Mouse (Mus musculus) left cerebral cortex, adult 9 months (tissue): ENCODE data around the gene Mamstr.

Source experiments
- DNase-seq, 2 experiments: peaks; one replicate each; pipeline ENCODE4 v3.0.0; 2022; ENCODE audit warnings: low spot score in 2 of 2

Gene Mamstr

GRCm38 (mm10) chr7:45639561-45640027 lies at the start of gene Mamstr:
Gene Mamstr, plus strand, starts transcription at chr7:45639977.
- DNase-seq: no peak

- no peak for DNase-seq
Measured at GRCm38 (mm10) chr7:45590874-45591273, 48.9 kb upstream of the Mamstr start.

- no peak for DNase-seq
Measured at GRCm38 (mm10) chr7:45591880-45592279, 47.9 kb upstream of the Mamstr start.

- DNase-seq: peak in 1 of 2 experiments; percentile 70
Measured at GRCm38 (mm10) chr7:45593118-45593815, 46.5 kb upstream of the Mamstr start.

- DNase-seq: no peak
Measured at GRCm38 (mm10) chr7:45595176-45595575, 44.6 kb upstream of the Mamstr start.

- no peak for DNase-seq
Measured at GRCm38 (mm10) chr7:45596107-45596506, 43.7 kb upstream of the Mamstr start.

GRCm38 (mm10) chr7:45597013-45597412 lies 42.8 kb upstream of the Mamstr start:
- no peak for DNase-seq

- DNase-seq: no peak
Measured at GRCm38 (mm10) chr7:45597527-45597926, 42.2 kb upstream of the Mamstr start.

GRCm38 (mm10) chr7:45598960-45599879 lies 40.6 kb upstream of the Mamstr start:
- DNase-seq: no peak

GRCm38 (mm10) chr7:45605704-45606289 lies 34.0 kb upstream of the Mamstr start:
- no peak for DNase-seq

- DNase-seq: no peak
Measured at GRCm38 (mm10) chr7:45609511-45609910, 30.3 kb upstream of the Mamstr start.

GRCm38 (mm10) chr7:45616277-45616676 lies 23.5 kb upstream of the Mamstr start:
- DNase-seq: no peak

- peak in 1 of 2 experiments; percentile 47 for DNase-seq
Measured at GRCm38 (mm10) chr7:45617042-45617695, 22.6 kb upstream of the Mamstr start, which contains the start of gene Fut1. Gene Fut1, plus strand, starts transcription at chr7:45617289.

- DNase-seq: no peak
Measured at GRCm38 (mm10) chr7:45618316-45618715, 21.5 kb upstream of the Mamstr start.

GRCm38 (mm10) chr7:45619592-45619991 lies 20.2 kb upstream of the Mamstr start:
- no peak for DNase-seq

- DNase-seq: no peak
Measured at GRCm38 (mm10) chr7:45621443-45621842, 18.3 kb upstream of the Mamstr start, which contains the start of gene Izumo1. Gene Izumo1, plus strand, starts transcription at chr7:45621811.

- no peak for DNase-seq
Measured at GRCm38 (mm10) chr7:45623507-45623906, 16.3 kb upstream of the Mamstr start.

GRCm38 (mm10) chr7:45624718-45625117 lies 15.1 kb upstream of the Mamstr start:
- DNase-seq: no peak

GRCm38 (mm10) chr7:45625481-45625880 lies 14.3 kb upstream of the Mamstr start:
- DNase-seq: no peak

- no peak for DNase-seq
Measured at GRCm38 (mm10) chr7:45626571-45627076, 13.2 kb upstream of the Mamstr start.

GRCm38 (mm10) chr7:45627261-45627660 lies 12.5 kb upstream of the Mamstr start, which contains the start of gene Rasip1:
Gene Rasip1, plus strand, starts transcription at chr7:45627488.
- no peak for DNase-seq
